ENCODE assay signal across 25 mouse cellular contexts in the genomic region with DNA sequence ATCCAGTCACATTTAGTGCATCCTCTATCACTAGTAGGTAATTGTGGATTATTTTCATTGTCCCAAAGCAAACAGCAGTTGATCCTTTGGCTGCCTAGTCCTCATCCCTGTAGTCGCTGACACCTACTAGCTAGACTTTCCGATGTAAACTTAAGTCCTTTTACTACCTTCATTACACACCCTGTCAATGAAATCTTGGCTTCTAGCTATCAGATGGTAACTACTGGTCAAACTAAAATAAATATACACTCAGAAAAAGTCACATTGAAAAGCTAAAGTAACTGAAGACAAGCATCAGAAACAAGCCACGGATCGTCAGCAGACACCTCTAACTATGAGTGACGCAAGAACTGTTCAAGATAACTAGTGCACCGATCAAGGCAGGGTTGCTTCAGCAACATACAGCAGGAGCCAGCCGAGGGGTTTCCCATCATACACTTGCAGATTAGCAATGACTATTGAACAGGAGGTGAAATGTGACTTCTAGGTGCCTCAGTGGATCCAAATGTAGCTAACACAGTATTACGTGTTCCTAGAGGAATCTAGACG. TPM values are rescaled to one million over a fixed set of nuclear protein-coding genes. Genes with fewer than 3 reads are reported as not detected.
DNase-seq lines count a peak whose midpoint lies in the region; ATAC-seq and TF ChIP-seq lines count a peak whose summit lies in the region.
"Had no signal": no experiment of that assay in that cellular context is flagged by ENCODE, and none has a peak within 500 bp of the region (broad histone marks: within the 10 kb centered on the region; RNA-seq: fewer than 3 reads in every experiment).

No protein-coding gene starts in this region.

- TF ChIP-seq CTCF in lung, postnatal 0 days (IDR thresholded peaks at IDR 0.05) = no peak

- H3K9me3 ChIP-seq in lung, embryonic 15.5 days = no peaks in the 10 kb centered on the region
- H3K9me3 ChIP-seq in lung, postnatal 0 days (ENCODE audit: low read length) = no peaks in the 10 kb centered on the region
- H3K9me3 ChIP-seq: embryonic facial prominence, embryonic 12.5 days; forebrain, embryonic 13.5 days had no signal

- H3K36me3 ChIP-seq in lung, embryonic 15.5 days = no peaks in the 10 kb centered on the region
- H3K36me3 ChIP-seq in lung, postnatal 0 days (ENCODE audit: insufficient read depth, low read length) = no peaks in the 10 kb centered on the region
- H3K36me3 ChIP-seq: embryonic facial prominence, embryonic 10.5 days; embryonic facial prominence, embryonic 12.5 days; G1E had no signal

- peak; percentile 70; the same call in 1 of the 2 replicates for ATAC-seq in lung, embryonic 15.5 days (ENCODE audit: borderline replicate concordance, extremely low read depth, low FRiP score, low TSS enrichment)
- ATAC-seq in lung, postnatal 0 days = no peak
- ATAC-seq: activated CD4-positive, CD25-positive, alpha-beta regulatory T cell, adult 4 months; CD4-positive, CD25-positive, alpha-beta regulatory T cell, adult 4 months; forebrain, embryonic 13.5 days; Patski had no signal

- H3K27ac ChIP-seq in lung, embryonic 15.5 days = no peak overlapping the region
- no peak overlapping the region for H3K27ac ChIP-seq in lung, postnatal 0 days (ENCODE audit: low read length)
- H3K27ac ChIP-seq: embryonic facial prominence, embryonic 10.5 days; embryonic facial prominence, embryonic 12.5 days; forebrain, embryonic 13.5 days had no signal

- H3K9ac ChIP-seq in lung, embryonic 15.5 days = no peak overlapping the region
- H3K9ac ChIP-seq in lung, postnatal 0 days (replicated peaks; ENCODE audit: low read depth) = no peak overlapping the region
- H3K9ac ChIP-seq: embryonic facial prominence, embryonic 12.5 days; forebrain, embryonic 13.5 days had no signal

- peaks cover 7% of the 10 kb centered on the region; the same call in 1 of the 2 replicates for H3K4me1 ChIP-seq in lung, embryonic 15.5 days
- H3K4me1 ChIP-seq in lung, postnatal 0 days (ENCODE audit: insufficient read depth, low read depth, low read length) = no peaks in the 10 kb centered on the region

- 42% methylated on average over 9 of the region's 9 CpGs for WGBS in lung, embryonic 15.5 days
- 53% methylated on average over 9 of the region's 9 CpGs for WGBS in lung, postnatal 0 days

- DNase-seq in heart, adult 11 months = peak; percentile 56
- no peak for DNase-seq in heart, adult 9 months (ENCODE audit: low spot score in 2 of 2)
- DNase-seq in lung, postnatal 25 days (ENCODE audit: low spot score) = no peak
- DNase-seq in lung, postnatal 0 days (ENCODE audit: low spot score) = peak; percentile 53
- DNase-seq in lung, postnatal 14 days = peak; percentile 31
- DNase-seq in left cerebral cortex, adult 18-20 months (ENCODE audit: low spot score in 2 of 2) = no peak
- no peak for DNase-seq in spleen, adult 18-20 months
- DNase-seq: adrenal gland, adult 8-10 months; adrenal gland, postnatal 14 days; adrenal gland, postnatal 36 days; B cell, adult 2 months; cerebellum, adult 11-12 months; cerebellum, adult 2 months; cerebellum, adult 9-10 months; cerebellum, postnatal 10 days; cerebellum, postnatal 25 days had no signal

- H3K27me3 ChIP-seq in lung, embryonic 15.5 days = no peaks in the 10 kb centered on the region
- no peaks in the 10 kb centered on the region for H3K27me3 ChIP-seq in lung, postnatal 0 days (replicated peaks; ENCODE audit: insufficient read depth, low read length)
- H3K27me3 ChIP-seq: CH12.LX; embryonic facial prominence, embryonic 12.5 days; forebrain, embryonic 13.5 days had no signal

- TF ChIP-seq EP300 in lung, postnatal 0 days (IDR thresholded peaks at IDR 0.05) = no peak

- H3K4me3 ChIP-seq in lung, embryonic 15.5 days = no peak overlapping the region
- H3K4me3 ChIP-seq in lung, postnatal 0 days (ENCODE audit: low read depth, low read length) = no peak overlapping the region
- H3K4me3 ChIP-seq: embryonic facial prominence, embryonic 10.5 days; embryonic facial prominence, embryonic 12.5 days; forebrain, embryonic 13.5 days had no signal

- no peak overlapping the region for H3K4me2 ChIP-seq in lung, embryonic 15.5 days
- H3K4me2 ChIP-seq in lung, postnatal 0 days (replicated peaks; ENCODE audit: low read depth, low read length) = no peak overlapping the region
- H3K4me2 ChIP-seq: embryonic facial prominence, embryonic 12.5 days; forebrain, embryonic 13.5 days had no signal

RNA-seq across cellular contexts. Expression of gene Tril, which starts 54.3 kb away (rescaled TPM):
- polyA plus RNA-seq in lung, embryonic 15.5 days (2015; fragmentation: Nextera tagmentation; extraction: Ambion mirVana) = 48.4 and 50.7 TPM in 2 replicates
- polyA plus RNA-seq in lung, postnatal 0 days (2015; fragmentation: Nextera tagmentation; extraction: Ambion mirVana) = 23.9 and 28.6 TPM in 2 replicates
- 10 to 100 TPM; 33.0 to 33.6 TPM for total RNA-seq in left cerebral cortex, adult 18-20 months (2021)
- total RNA-seq: CH12.LX had no signal
- polyA plus RNA-seq: activated CD4-positive, CD25-positive, alpha-beta regulatory T cell, adult 4 months; CD4-positive, CD25-positive, alpha-beta regulatory T cell, adult 4 months; G1E had no signal

Comparison
In these comparisons a context has a peak if more than half of its experiments do, and no peak if none do; other contexts are left out.
1. DNase-seq: peak in heart, adult 11 months (single experiment), lung, postnatal 0 days (single experiment) and lung, postnatal 14 days (single experiment); none in heart, adult 9 months (0 of 2), lung, postnatal 25 days (single experiment), left cerebral cortex, adult 18-20 months (0 of 2) and spleen, adult 18-20 months (0 of 2).